Mouse (Mus musculus) C2C12 (cell line): ENCODE measurements around the gene B3galt4. TPM values are rescaled to one million over a fixed set of nuclear protein-coding genes. Genes with fewer than 3 reads are reported as not detected.

ENCODE experiments used
- H3K27me3 ChIP-seq: one replicate; pipeline ENCODE4 v1.6.1; 2011; ENCODE audit not compliant: control insufficient read depth, insufficient read depth, insufficient read length
- H3K36me3 ChIP-seq: one replicate; pipeline ENCODE4 v1.6.1; 2011; ENCODE audit not compliant: control insufficient read depth, insufficient read depth
- H3K4me3 ChIP-seq: one replicate; pipeline ENCODE4 v1.5.1; 2011; ENCODE audit warnings: mild to moderate bottlenecking, control low read depth; ENCODE audit not compliant: poor library complexity, insufficient read depth, severe bottlenecking
- H3K79me2 ChIP-seq: one replicate; pipeline ENCODE4 v1.6.1; 2011; ENCODE audit not compliant: control insufficient read depth, insufficient read depth
- H3K79me3 ChIP-seq: one replicate; pipeline ENCODE4 v1.6.1; 2011; ENCODE audit warnings: low read depth, control low read depth
- H3ac ChIP-seq: one replicate; pipeline ENCODE3; 2011; ENCODE audit warnings: low read depth; ENCODE audit not compliant: control insufficient read depth, insufficient read length
- CEBPB ChIP-seq: IDR thresholded peaks from one replicate; pipeline ENCODE4 v1.6.1; 2011; ENCODE audit warnings: low read depth, mild to moderate bottlenecking, control low read depth, moderate library complexity
- CTCF ChIP-seq: IDR thresholded peaks from one replicate; pipeline ENCODE4 v1.5.1; 2011; ENCODE audit not compliant: control insufficient read depth, insufficient read depth, insufficient read length
- FOSL1 ChIP-seq: IDR thresholded peaks from one replicate; pipeline ENCODE4 v1.8.0; 2011; ENCODE audit warnings: mild to moderate bottlenecking, low read length; ENCODE audit not compliant: poor library complexity, insufficient read depth, severe bottlenecking
- MAX ChIP-seq: IDR thresholded peaks from one replicate; pipeline ENCODE4 v1.6.1; 2011; ENCODE audit warnings: mild to moderate bottlenecking, control low read depth
- MYOD1 ChIP-seq: IDR thresholded peaks from one replicate; pipeline ENCODE4 v1.6.1; 2011; ENCODE audit warnings: low read depth; ENCODE audit not compliant: control insufficient read depth, insufficient read length
- MYOG ChIP-seq: IDR thresholded peaks from one replicate; pipeline ENCODE4 v1.6.1; 2011; ENCODE audit not compliant: control insufficient read depth, insufficient read length; ENCODE audit errors: extremely low read depth
- USF1 ChIP-seq: IDR thresholded peaks from one replicate; pipeline ENCODE4 v1.6.1; 2011; ENCODE audit warnings: low read depth, mild to moderate bottlenecking, control low read depth, moderate library complexity
- polyA plus RNA-seq: library from polyadenylated mRNA; unstranded; fragments of >200 nt; fragmentation: generic; extraction: Trizol; gene quantifications from one replicate; pipeline ENCODE4 v1.2.1, GENCODE M21; 2012; ENCODE audit warnings: missing spikeins

Gene B3galt4
- polyA plus RNA-seq, 1 experiment, result 1.5 TPM

DNA sequence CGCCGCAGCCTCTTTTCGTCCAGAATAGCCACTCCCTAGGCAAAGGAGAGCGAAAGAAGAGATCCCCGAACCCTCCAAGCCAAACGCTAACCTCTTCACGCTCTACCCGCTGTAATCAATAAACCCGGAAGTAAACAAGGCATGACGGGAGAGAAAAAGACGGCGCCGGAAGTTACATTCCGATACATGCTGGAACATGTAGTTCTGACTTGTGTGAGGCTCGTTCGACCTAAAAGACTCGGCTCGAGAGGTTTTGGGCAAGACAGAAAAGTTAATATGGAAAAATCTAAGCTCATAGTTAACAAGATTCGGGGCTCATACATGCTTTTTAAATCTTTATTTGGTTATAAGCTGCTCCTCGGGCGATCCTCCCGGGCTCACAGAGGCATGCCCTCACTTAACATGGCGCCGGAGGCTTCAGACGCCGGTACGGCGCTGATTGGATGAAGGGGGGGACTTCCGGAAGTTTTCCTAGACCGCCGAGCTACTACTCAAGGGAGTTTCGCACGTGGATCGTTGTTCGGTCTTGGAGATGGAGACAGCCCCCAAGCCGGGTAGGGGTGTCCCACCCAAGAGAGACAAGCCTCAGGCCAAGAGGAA is 11.0 kb downstream of the B3galt4 start, which contains the start of the genes Pfdn6 and Wdr46:
Pfdn6 (minus strand) TSS at position 138 of the 600 bp plus-strand sequence.
Wdr46 (plus strand) TSS at position 455 of the 600 bp plus-strand sequence.
- H3K79me2 ChIP-seq, result peaks cover 51% of the 10 kb centered on the region
- H3K36me3 ChIP-seq, result peaks cover 10% of the 10 kb centered on the region
- TF ChIP-seq CEBPB, result no peak
- no peak for TF ChIP-seq USF1
- TF ChIP-seq FOSL1, result no peak
- no peak for TF ChIP-seq MYOD1
- no peak for TF ChIP-seq CTCF
- no peak for TF ChIP-seq MAX
- TF ChIP-seq MYOG, result no peak

DNA sequence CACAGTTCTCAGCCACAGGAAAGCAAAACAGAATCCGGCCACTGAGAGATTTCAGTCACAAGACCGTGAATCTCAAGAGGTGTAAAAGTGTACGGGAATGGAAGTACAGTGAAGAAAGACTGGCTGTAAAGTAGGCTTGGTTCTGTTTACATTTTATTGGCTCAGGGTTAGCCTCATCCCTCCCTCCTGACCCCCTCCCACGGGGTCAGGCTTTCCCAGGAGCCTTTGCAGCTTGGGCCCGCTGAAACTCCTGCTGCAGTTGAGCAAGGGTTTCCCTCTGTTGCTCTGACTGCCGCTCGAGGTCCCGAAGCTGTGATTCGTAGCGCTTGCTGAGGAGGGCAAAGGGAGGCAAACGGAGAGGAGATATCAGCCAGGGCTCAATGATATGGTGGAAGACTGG is 12.5 kb downstream of the B3galt4 start:
- no peak overlapping the region for H3ac ChIP-seq
- no peak for TF ChIP-seq USF1
- TF ChIP-seq CTCF, result no peak
- no peak for TF ChIP-seq CEBPB
- no peak for TF ChIP-seq MYOD1
- TF ChIP-seq MYOG, result no peak
- TF ChIP-seq MAX, result no peak
- no peak for TF ChIP-seq FOSL1
- peaks cover 51% of the 10 kb centered on the region for H3K79me2 ChIP-seq
- peaks cover 23% of the 10 kb centered on the region for H3K79me3 ChIP-seq
- no peaks in the 10 kb centered on the region for H3K27me3 ChIP-seq
- H3K4me3 ChIP-seq, result no peak overlapping the region
- peaks cover 10% of the 10 kb centered on the region for H3K36me3 ChIP-seq

More for the DNA sequence above, 11.0 kb downstream of the B3galt4 start, which contains the start of the genes Pfdn6 and Wdr46:
- Histone ChIP-seq H3ac (peak within 1 kb of the TSS; percentile 83), H3K27me3 (no peaks in the 10 kb centered on the region), H3K4me3 (peak within 1 kb of the TSS; percentile 98), H3K79me3 (peaks cover 23% of the 10 kb centered on the region)

DNA sequence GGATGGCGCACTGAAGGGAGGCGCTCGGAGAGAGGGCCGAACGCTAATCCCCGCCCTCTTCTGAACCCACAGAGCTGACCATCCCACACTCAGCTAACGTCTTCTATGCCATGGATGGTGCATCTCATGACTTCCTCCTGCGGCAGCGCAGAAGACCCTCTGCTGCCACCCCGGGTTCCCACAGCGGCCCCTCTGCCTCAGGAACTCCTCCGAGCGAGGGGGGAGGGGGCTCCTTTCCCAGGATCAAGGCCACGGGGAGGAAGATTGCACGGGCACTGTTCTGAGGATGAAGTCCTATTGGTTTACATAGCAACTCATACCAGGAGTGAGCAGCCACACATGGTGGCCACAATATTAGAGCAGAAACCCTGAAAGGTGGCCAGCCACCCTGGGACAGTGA is 14.3 kb downstream of the B3galt4 start:
- TF ChIP-seq CEBPB, result no peak
- TF ChIP-seq MYOG, result no peak
- TF ChIP-seq USF1, result no peak
- TF ChIP-seq CTCF, result no peak
- TF ChIP-seq FOSL1, result no peak
- TF ChIP-seq MYOD1, result no peak
- no peak for TF ChIP-seq MAX
- peaks cover 40% of the 10 kb centered on the region for H3K79me2 ChIP-seq
- peaks cover 18% of the 10 kb centered on the region for H3K79me3 ChIP-seq
- no peaks in the 10 kb centered on the region for H3K36me3 ChIP-seq
- no peak overlapping the region for H3K4me3 ChIP-seq
- H3K27me3 ChIP-seq, result no peaks in the 10 kb centered on the region
- H3ac ChIP-seq, result no peak overlapping the region

DNA sequence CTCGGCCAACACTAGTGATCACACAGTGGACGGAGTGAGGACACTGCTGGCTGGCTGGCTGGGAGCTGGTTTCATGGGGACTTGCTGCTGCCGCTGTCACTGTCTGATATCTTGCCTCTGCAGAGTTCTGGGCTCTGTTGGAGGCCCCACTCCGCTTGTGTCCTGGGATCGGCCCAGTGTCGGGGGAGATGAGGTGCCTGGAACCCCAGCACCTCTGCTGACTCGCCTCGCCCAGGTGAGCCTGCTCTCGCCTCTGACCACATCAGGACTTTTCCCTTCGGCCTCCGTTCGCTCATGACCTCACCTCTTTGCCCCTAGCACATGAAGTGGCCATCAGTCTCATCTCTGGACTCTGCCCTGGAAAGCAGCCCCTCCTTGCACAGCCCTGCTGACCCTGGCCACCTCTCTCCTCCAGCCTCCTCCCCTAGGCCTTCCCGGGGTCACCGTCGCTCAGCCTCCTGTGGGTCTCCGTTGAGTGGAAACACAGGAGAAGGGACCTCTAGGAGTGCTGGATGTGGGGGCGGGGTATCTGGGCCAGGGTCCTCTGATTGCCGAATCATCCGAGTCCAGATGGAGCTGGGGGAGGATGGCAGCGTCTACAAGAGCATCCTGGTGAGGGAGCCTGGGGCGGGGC is 15.7 kb downstream of the B3galt4 start:
- no peaks in the 10 kb centered on the region for H3K36me3 ChIP-seq
- TF ChIP-seq CEBPB (no peak), FOSL1 (no peak), MYOG (no peak), CTCF (no peak), MYOD1 (no peak), MAX (no peak)

DNA sequence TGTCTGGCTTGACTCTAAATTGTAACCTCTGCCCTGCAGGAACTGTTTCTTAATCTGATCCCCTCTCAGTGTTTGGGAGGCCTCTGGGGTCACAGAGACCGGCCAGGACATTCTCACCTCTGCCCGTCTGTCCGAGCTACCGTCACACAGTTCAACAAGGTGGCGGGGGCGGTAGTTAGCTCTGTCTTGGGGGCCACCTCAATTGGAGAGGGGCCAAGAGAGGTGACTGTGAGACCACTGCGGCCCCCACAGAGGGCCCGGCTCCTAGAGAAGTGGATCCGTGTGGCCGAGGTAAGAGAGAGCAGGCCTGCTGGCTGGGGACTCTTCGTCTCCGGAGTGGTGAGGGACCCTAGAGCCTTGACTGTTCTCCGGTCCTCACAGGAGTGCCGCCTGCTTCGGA is 18.3 kb downstream of the B3galt4 start:
- Histone ChIP-seq H3K27me3 (no peaks in the 10 kb centered on the region), H3ac (no peak overlapping the region), H3K79me3 (peaks cover 4% of the 10 kb centered on the region), H3K36me3 (no peaks in the 10 kb centered on the region), H3K79me2 (peaks cover 32% of the 10 kb centered on the region), H3K4me3 (no peak overlapping the region)
- no peak for TF ChIP-seq MYOG
- TF ChIP-seq MAX, result no peak
- TF ChIP-seq USF1, result no peak
- TF ChIP-seq CEBPB, result no peak
- TF ChIP-seq FOSL1, result no peak
- no peak for TF ChIP-seq CTCF
- TF ChIP-seq MYOD1, result no peak

More for the DNA sequence above, 15.7 kb downstream of the B3galt4 start:
- Histone ChIP-seq H3K4me3 (no peak overlapping the region), H3K79me3 (peaks cover 9% of the 10 kb centered on the region), H3ac (no peak overlapping the region), H3K79me2 (peaks cover 36% of the 10 kb centered on the region), H3K27me3 (no peaks in the 10 kb centered on the region)
